Mouse (Mus musculus) bone marrow, adult 2 months (tissue): ENCODE results near the gene Stkld1.

ENCODE experiments used
- CTCF ChIP-seq: fragments of 200-500 bp; IDR thresholded peaks from 2 replicates; pipeline ENCODE4 v1.5.1; 2011; ENCODE audit warnings: low read length, control low read depth; ENCODE audit not compliant: control insufficient read depth, insufficient read depth
- POLR2A ChIP-seq: fragments of 200-500 bp; IDR thresholded peaks from 2 replicates; pipeline ENCODE4 v1.6.1; 2011; ENCODE audit warnings: low read depth, mild to moderate bottlenecking, control low read depth, low read length, borderline replicate concordance; ENCODE audit not compliant: control insufficient read depth

DNA sequence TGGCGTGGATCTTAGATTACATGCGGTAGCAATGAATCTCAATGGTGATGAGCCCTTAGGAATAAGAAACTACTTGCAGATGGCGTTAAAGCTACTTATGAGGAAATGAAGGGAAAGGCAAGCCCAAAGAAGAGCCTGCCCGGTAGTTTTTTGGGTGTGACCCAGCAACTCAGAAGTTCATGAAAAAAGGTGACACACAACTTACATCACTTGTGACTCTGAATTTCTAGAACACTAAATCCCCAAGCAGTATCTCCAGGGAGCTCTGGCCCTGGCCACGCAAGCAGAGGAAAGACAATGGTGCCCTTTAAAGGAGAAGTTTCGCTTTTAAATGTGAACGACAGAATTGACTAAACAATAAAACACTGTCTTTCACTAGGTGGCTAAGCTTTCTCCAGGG lies 30.5 kb upstream of the Stkld1 start:
- no peak for TF ChIP-seq CTCF
- TF ChIP-seq POLR2A = no peak
